Mouse (Mus musculus) cerebellum, adult (tissue): Measurements from ENCODE around the gene H2-DMb1.

Experiments used
- ATAC-seq: cut with Nextera tagmentation; 2 replicates; pipeline ENCODE4 v1.9.2; 2017; ENCODE audit warnings: mild to moderate bottlenecking, moderate library complexity, mixed read lengths; ENCODE audit not compliant: insufficient number of reproducible peaks, low FRiP score, low TSS enrichment

H2-DMb1 gene

GRCm38 (mm10) chr17:34152923-34153322, at the start of gene H2-DMb1:
Gene H2-DMb1, plus strand, starts transcription at chr17:34153072.
- ATAC-seq, result no peak

GRCm38 (mm10) chr17:34104804-34105203, 48.1 kb upstream of the H2-DMb1 start:
- ATAC-seq, result no peak

DNA sequence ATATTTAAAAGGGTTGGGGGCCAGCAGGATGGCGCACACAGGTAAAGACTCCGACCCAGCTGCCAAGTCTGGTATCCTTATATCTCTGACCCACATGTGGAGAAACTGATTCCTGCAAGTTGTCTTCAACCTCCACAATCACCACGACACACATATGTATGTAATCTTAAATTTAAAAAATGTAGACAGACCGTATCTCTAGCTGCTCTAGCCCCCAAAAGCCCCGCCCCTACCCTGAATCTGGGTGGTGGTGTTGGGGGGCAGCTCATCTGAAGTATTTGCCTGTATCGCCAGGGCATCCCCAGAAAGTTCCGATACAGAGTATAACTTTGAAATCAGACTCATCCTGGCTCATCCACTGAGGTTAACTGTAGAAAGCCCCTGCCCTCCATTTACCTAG, 46.3 kb upstream of the H2-DMb1 start:
- ATAC-seq, result no peak

DNA sequence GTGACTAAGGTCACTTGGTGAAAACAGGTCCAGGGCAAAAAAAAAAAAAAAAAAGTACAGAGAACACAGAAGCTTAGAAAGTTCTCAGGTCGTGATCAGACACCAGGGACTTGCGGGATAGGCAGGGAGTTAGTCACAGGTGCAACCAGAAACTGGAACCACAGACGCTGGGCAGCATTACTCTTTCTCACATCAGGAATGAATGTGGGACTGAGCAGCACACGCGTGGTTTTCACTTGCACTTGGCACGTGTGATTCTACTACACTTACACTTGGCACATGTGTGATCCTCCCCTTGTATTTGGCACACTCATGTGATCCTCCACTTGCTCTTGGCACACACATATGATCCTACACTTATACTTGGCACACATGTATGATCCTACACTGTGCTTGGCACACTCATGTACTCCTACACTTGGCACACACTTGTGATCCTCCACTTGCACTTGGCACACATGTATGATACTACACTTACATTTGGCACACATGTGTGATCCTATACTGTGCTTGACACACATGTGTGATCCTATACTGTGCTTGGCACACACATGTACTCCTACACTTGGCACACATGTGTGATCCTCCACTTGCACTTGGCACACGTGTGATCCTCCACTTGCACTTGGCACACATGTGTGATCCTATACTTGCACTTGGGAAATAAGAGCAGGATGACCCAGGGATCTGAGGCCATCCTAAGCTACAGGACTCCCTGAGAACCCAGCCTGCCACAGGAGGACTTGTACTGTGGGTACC, 45.6 kb upstream of the H2-DMb1 start:
- ATAC-seq, result no peak

- ATAC-seq, result no peak
Measured at GRCm38 (mm10) chr17:34108460-34108859, 44.4 kb upstream of the H2-DMb1 start.

- no peak for ATAC-seq
Measured at GRCm38 (mm10) chr17:34109038-34109805, 43.6 kb upstream of the H2-DMb1 start.

DNA sequence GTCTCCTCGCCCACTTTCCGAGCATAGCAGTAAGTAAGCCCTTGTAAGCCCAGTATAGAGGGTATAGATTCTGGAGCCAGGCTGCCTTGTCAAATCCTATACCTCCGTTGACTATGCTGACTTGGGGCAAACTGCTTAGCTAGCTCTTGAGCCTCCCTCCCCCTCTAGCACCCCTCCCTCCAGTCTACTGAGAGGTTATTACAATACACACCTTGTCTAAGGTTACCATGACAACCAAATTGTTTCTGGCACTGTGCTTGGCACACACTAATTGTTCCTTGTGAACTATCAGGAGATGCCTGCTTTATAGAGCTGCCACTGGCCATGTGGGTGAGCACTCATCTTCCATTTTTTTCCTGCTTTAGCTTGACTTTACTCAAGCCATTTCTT, 43.1 kb upstream of the H2-DMb1 start:
- ATAC-seq, result no peak

DNA sequence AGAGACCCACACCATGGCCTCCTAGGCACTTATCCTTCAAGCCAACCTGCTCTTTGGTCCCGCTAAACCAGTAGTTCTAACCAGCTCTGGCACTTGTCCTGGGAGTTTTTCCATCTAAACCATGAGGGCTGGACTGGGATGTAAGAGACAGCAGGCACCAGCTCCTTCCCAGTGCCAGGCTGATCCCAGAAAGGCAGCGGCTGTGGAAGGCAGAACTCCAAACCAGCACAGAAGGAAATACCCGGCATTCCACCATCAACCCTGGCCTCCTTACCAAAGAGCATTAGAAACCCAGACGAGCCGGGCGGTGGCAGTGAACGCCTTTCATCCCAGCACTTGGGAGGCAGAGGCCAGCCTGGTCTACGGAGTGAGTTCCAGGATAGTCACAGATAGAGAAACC, 42.6 kb upstream of the H2-DMb1 start:
- no peak for ATAC-seq

DNA sequence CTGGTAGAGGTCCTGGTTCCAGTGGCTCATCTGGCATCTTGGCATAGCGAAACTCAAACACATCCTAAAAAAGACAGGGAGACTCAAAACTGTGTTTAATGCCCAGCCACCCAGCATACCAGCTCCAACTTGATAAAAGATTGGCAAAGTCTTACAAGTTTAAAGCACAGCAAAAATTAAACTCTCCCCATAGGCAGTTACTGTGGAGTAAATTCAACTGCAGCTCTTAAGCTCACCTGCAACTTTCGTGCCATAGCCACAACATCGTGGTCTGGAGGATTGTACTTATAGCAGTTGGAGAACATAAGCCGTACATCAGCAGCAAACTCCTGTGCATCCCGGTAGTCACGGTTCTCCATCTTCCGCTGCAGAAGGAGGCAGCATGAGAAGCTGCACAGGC, 38.8 kb upstream of the H2-DMb1 start:
- ATAC-seq, result no peak

GRCm38 (mm10) chr17:34116736-34117370, 36.0 kb upstream of the H2-DMb1 start:
- no peak for ATAC-seq

GRCm38 (mm10) chr17:34117421-34118112, 35.3 kb upstream of the H2-DMb1 start:
- ATAC-seq, result no peak

GRCm38 (mm10) chr17:34118113-34118872, 34.6 kb upstream of the H2-DMb1 start:
- ATAC-seq, result no peak

- ATAC-seq, result no peak
Measured at GRCm38 (mm10) chr17:34118873-34119248, 34.0 kb upstream of the H2-DMb1 start.

GRCm38 (mm10) chr17:34119249-34120179, 33.4 kb upstream of the H2-DMb1 start, which contains the start of gene H2-DMa:
Gene H2-DMa, plus strand, starts transcription at chr17:34119541.
- peak; percentile 54 for ATAC-seq

- ATAC-seq, result no peak
Measured at GRCm38 (mm10) chr17:34120180-34120723, 32.6 kb upstream of the H2-DMb1 start.

- no peak for ATAC-seq
Measured at GRCm38 (mm10) chr17:34120814-34121171, 32.1 kb upstream of the H2-DMb1 start.

GRCm38 (mm10) chr17:34121172-34121878, 31.5 kb upstream of the H2-DMb1 start:
- peak; percentile 18; the same call in 1 of the 2 replicates for ATAC-seq

DNA sequence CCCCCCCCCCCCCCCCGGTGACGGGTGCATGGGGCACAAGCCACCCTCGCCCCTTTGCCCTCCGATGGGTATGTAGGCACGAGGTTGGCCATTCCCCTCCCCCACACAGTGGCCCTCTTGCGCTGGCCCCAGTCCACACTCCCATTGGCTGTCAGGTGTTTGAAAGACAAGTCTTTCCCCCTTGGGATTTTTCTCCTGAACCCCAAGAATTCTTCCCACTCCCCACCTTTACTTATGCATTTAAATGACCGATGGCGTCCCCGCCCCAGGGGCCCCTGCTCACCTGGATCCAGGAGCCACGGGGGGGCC, 31.0 kb upstream of the H2-DMb1 start:
- ATAC-seq, result no peak
